Mouse (Mus musculus) embryo, embryonic 11 days (tissue): Measurements from ENCODE around the gene Ahr.

Experiments used
- DNase-seq: peaks from one replicate; pipeline ENCODE4 v3.0.0-alpha.2; 2015

The Ahr gene

DNA sequence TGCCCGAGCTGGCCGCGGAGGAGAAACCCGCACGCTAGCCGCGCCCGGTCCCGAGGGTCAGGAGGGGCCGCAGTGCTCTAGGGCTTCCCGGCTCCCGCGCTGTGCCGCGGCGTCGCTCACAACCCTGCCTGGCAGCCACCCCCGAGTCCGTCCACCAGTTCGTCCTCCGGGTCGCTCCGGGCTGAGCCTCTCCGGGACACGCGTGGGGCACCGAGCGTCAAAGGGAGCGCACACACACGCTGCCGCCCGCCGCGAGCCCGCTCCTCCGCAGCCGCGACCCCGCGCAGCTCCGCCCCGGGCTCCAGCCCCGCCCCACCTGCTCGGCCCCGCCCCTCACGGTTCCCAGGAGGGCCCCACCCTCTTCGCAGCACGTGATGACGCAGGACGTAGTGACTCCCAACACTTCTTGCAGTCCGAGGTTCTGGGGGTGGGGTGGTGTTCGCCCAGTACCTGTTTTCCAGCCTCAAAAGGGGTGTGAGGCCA lies at the start of gene Ahr:
Gene Ahr (minus strand): TSS at position 285 of the 483 bp plus-strand sequence.
- DNase-seq, result peak; percentile 89

DNA sequence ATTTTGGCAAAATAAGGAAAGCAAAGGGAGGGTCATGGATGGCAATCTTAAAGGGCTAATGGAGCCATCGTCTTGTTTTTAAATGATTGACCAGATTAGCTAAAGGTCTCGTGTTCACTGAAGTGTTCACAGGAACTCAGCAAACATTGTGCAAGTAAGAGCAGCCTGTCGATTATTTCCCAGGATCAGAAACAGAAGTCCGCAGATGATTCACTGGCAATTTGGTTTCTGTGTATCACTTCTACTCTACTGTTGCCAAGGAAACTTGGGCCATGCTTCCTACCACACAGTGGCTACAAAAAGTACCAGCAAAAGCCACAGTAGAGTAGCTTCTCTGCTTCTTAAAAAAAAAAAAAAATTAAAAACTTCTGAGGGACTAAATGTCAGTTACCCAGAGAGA lies 44.0 kb upstream of the Ahr start:
- no peak for DNase-seq

DNA sequence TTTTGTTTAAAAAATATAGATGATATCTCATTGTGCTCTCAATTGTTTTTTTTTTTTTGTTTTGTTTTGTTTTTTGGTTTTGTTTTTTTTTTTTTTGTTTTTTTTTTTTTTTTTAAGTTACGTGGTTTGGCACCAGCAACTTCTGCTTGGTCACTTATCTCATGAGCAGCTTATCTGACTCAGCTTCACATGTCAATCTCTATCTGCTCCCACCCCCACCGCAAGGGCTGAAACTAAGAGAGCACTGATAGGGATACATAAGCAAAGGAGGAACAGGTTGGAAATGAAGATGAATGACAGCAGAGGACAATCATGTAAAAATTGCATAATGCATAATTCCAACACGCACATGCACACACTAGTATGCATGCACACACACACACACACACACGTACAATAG lies 41.3 kb upstream of the Ahr start:
- DNase-seq, result no peak

DNA sequence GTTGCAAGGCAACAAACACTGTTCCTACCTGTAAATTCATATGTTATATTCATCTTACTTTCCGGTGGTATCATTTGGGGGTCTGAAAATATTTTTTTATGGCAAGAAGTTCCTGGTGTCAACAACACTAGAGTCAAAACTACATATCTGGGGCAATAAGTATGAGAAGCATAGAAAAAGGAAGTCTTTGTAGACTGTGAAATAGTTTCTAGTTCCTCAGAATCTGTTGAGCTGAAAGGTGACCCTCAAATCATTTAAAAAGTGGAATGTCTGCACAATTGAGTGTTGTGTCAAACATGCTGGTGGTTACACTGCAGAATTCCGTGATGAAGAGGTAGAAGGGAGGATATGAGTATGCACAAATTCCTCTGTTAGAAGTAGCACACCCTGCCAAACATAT lies 38.9 kb upstream of the Ahr start:
- no peak for DNase-seq

DNA sequence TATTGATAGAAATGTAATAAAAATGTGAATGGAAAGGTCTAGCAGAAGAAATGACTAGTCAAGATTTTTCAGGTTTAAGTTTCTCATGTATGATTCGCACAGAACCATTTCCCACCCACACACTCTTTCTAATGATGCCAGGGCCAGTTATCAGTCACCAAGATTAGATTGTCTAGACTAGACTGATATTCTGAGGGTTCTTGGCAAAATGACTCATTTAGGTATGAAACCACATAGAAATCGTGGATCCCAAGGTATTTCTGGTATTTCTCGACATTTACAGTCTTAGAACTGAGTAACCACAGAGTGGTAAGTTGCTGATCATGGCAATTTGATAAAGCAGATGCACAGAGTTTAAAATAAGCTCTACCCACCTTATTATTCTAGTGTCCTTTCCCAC lies 28.0 kb upstream of the Ahr start:
- no peak for DNase-seq

DNA sequence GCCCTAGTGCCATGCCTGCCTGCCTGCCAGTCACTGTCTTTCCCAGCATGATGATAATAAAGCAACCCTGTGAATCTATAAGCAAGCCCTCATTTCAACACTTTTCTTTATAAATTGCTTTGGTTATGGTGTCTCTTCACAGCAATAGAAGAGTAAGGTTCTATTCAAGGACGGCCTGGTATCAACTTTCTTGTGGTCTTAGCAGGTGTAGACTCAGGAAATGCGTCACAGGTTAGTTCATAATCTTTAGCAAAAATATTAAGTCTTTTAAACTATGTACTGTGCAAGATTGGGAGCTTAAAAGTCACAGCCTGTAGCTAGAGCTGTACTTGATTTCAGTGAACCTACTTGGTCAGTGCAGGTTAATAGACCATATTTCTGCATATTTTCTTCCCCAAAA lies 24.0 kb upstream of the Ahr start:
- no peak for DNase-seq

DNA sequence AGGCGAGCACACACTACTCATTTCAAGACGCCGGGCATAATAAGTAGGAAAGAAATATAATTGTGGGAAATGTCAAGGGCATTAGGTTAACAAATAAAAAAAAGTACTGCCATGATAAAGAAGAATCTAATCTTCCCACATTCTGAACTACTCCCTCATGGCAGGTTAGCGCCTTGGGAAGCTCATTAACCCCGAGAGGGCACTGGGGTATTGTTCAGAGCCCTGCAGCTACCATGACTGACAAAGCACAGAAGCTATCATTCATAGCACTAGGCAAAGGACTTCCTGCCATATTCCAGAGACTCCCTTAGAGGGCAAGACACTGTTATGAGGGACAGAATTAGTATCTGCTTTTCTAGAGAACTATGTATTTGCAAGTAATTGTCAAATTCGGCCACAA lies 21.1 kb upstream of the Ahr start:
- DNase-seq, result no peak

DNA sequence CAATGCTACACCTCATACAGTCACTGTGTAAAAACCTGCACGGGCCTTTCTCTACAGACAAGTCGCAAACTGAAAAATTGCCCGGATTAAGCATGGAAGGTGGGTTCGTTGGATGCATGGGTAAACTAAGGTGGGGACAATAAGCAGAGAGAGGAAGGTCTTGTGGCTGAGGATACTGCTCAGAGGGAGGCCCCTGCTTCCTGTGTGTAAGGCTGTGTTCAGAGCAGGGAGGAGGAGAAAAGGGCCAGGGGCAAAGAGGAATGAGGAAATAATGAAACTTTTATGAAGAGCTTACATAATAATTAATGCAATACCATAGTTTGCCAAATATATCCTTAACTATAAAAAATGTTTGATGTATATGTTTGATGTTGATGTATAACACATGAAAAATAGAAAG lies 19.5 kb upstream of the Ahr start:
- no peak for DNase-seq

DNA sequence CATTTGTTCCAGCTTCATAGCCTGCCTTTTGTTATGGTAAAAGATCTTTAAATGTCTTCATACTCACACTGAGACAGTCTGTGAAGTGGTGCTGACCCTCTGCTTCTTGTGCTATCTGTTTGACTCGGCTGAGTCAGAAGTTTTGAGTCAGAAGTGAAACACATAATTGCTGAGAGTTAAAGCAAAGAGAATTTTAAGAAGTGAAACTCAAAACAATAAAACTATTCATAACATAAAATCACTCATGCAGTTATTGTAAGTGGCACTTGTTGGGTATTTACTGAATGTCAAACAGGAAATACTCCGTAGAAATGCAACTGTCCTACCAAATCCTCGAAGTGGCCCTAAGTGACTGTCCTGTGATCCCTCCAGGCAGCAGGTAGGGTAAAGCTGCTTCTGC lies 18.3 kb upstream of the Ahr start:
- no peak for DNase-seq

DNA sequence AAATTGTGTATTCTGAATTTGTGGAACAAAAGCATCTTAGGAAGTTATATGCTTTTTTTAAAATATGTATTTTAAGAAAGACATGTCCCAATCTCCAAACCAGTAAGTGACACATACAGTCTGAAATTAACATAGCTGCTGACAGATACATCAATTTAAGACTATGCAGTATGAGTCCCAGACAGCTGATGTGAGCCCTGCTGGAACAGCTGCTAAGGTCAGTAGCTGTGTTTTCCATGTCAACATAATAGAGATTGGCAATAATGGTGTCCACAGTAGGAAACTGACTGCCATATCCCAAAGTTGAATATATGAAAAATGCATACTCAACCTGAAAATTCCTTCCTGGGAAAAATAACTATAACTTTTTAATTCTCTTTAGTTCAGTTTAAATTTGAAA lies 15.5 kb upstream of the Ahr start:
- no peak for DNase-seq

DNA sequence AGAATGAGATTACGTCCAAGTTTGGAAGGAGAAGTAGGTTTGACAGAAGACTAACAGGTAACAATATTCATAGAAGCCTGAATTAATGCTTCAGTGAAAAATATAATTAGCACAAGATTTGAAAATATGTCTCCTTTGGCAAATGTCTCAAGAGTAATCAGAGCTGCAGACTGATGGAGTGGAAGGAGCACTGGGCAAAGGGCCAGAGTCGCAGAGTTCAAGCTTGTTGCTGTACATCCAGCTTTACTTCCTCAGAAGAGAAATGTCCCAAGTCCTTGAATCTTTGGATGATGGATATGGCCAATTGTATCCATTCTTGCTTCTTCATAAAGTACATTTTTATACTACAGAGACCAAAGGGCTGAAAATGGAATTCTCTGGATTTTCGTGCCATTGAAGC lies 8.0 kb upstream of the Ahr start:
- no peak for DNase-seq

DNA sequence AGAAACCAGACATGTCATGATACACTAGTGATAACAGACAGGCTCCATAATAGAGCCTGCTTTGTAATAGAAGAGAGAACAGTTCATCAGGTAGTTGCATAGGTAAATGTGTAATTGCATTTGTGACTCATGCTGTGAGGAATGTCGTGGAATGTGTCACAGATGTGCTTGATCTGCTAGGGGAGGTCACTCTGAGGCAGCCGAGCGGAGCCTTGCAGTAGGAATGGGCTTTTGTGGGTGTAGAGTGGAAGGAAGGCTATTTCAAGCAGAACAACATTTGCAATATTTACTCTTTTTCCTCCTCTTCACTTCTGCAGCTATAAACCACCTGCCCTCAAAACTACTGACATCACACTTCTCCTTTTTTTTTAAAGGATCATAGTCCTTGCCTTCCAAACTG lies 4.0 kb upstream of the Ahr start:
- no peak for DNase-seq

DNA sequence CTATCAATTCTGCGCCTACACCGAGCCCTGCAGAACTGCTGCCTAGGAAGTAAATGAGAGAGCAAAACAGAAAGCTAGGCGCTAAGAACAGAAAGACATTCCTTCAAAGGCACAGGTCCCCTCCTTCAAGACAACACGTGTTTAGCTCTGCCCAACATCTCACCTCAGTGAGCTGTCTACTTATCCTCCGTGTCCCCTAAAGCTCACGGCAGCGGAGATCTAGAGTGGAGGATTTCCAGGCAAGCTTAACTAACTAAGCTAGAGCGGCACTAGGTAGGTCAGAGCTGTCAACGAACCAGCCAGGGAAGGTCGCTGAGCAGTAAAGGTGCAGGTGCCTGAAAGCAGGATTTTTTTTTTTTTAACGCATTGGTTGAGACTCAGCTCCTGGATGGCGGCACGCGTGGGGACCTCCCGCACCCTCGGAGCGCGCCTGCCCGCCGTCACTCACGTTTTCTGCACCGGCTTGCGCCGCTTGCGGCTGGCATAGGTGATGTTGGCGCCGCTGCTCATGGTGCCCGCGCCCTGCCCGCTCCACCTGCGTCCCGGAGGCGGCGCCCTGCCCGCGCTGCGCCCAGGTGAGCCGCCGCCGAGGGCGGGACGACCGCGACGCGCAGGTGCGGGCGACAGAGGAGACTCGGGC lies 604 bp downstream of the Ahr start:
- DNase-seq, result peak; percentile 14

DNA sequence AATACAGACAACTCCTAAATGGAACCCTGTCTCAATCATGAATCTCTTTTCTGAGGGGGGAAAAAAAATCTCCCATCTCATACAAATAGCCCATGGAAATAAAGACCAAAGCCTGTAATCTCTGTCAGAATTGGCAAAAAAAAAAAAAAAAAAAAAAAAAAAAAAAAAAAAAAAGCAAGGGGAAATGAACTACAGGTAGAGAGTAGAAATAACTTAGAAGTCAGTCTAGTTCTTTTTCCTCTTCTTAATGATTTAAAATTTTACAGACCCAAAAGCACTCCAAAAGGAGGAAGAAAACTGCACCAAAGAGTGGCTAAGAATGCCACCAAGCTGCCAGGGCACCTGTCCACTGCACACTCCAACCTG lies 1.1 kb downstream of the Ahr start:
- DNase-seq, result no peak

DNA sequence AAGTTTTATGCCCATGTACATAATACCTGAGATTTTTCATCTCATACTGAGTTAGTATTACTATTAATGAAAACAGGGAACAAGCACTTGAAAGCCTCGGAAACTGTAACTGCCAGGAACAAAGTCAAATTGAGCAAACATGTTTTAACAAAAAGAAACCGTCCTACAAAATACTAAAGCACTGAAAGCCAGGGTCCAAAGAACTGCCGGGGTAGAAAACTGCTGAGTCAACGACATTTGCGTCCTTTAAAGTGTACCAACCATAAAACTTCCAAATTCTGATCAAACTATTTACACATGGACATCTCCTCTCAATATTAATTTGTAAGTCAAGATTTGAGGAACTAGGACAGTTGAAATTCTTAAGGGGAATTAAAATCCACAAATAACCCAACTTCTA lies 1.7 kb downstream of the Ahr start:
- no peak for DNase-seq

DNA sequence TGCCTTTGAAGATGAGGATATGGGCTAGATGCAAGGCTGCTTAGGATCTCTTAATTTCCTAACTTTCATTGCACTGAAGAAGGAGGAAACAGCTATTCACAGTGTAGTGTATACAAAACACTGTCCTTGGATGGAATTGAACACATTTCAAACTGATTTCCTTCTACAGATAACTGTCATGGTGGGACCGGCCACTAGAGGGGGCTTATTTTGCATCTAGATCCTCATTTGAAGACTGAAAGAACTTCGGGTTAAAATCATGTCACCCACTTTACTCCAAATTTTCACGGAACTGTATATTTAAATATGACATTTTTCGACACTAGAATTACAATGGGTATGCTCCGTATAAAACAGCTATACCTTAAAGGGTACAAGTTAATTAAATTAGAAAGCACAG lies 2.7 kb downstream of the Ahr start:
- peak; percentile 76 for DNase-seq

DNA sequence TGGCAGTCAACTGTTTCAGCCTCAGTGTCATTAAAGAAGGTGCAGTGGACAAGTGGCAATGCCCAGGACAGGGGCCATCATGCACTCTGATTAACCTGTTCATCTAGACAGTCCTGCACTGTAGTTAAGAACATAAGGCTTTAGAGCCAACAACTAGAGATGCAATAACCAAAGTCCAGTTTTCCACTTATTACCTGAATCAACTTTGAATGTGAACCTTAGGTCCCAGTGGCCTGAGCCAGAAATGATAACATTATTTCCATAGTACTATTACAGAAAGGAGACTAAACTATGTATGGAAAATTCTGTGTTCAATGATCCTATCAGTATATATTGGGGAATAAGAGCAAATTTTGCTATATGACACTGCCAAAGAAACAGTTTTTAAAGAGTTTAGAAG lies 4.3 kb downstream of the Ahr start:
- no peak for DNase-seq

DNA sequence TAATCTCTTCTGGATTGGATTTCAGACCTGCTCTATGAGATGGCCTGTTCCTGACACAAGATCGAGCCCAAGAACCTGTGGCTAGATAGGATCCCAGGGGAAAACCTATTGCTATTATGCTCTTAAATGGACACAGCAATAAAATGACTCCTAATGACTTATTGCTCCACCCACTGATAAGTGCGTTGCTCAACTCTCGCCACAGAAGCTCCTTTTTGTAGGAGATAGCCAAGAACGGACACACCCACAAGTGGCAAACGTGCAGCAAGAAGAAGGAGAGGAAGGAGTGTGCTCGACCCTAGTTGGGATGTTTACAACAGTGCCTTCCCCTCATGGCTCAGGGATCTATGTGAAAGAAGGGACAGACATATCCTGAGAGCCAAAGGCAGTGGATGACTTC lies 7.4 kb downstream of the Ahr start:
- no peak for DNase-seq

DNA sequence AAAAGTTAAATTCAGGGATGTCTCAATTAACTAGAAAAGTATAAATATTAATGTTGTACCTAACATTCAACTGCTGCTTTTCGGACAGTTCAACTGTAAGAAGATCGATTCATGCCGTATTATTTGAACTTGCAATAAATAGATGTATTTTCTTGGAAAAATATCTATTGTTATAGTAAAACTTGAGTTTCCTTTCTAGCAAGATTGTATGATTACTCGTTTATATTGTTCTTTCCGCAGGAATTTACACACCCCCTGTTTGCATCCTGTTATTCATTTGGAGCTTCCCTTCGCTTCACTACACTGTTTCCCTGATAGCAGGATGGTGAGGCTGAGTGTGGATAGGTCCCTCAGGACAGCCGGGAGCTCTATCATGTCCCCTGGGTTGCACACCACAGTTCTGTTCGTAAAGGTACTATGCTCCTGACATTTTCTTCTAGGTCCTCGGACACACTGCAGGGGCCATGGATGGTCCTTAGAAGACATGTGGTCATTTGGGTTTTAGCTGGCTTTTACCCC lies 12.2 kb downstream of the Ahr start:
- no peak for DNase-seq

DNA sequence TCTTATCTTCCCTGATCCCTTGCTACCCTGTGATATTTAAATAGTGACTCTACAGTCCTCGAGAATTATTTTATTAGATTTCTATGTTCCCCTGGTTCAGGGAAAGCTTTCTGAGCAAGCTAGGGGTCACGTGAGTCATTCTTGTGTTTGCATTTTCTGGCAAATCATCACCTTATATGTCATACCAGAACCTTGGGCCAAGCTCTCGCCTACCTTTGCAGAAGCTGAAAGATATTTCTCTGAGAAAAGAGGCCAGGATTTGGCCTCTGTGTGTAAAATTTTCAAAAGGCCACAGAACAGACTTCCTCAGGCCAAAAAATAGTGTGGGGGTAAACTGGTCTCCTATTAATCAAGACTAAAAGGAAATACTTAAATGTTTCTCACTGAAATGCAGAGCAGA lies 19.2 kb downstream of the Ahr start:
- DNase-seq, result no peak

DNA sequence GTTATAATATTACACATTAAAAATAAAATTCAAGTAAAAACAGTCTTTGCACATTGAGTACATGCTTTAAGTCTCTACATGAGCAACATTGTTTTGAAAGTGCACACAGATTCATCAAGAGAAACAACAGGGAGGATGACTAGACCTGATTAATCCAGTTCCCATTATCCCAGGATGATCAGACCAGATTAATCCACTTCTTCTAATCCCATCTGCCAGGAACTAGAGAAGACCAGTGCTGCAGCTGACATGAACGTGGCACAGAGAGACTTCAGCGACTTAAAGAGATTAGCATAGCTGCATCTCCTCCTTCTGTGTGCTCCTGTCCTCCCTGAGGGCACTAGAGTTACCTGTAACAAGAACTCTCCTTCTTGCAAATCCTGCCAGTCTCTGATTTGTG lies 20.2 kb downstream of the Ahr start:
- no peak for DNase-seq

DNA sequence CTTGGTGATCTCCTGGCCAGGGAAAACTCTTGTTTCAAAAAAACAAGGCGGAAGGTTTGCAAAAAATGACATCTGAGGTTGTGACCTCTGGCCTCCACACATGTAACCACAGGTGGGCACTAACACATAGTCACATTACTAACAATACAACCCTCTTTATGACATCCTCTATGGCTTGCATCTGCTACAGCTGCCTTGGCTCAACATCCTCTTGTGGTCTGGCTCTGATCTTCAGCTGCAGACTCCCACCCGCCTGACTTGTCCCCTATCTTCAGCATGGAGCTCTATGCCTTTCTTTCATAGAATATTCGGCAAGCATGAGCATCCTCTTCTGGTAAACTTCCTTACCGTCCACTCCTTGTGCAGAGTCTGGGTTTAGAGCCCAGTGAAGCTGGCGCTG lies 24.1 kb downstream of the Ahr start:
- DNase-seq, result no peak

DNA sequence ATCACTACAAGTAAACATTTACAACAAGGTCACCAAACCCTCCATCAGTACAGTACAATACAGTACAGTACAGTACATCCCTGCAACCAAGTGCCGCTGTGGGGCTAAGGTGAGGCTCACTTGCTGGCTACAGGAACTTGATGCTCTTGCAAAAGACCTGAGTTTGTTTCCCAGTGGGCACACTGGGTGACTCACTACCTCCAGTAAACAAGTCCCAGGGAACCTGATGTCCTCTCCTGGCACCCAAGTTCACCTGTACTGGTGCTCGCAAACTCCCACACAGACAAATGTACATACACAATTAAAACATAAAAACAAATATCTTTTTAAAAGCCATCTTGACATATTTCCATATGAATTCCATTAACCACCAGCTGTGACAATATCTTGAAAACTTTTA lies 28.5 kb downstream of the Ahr start:
- no peak for DNase-seq

DNA sequence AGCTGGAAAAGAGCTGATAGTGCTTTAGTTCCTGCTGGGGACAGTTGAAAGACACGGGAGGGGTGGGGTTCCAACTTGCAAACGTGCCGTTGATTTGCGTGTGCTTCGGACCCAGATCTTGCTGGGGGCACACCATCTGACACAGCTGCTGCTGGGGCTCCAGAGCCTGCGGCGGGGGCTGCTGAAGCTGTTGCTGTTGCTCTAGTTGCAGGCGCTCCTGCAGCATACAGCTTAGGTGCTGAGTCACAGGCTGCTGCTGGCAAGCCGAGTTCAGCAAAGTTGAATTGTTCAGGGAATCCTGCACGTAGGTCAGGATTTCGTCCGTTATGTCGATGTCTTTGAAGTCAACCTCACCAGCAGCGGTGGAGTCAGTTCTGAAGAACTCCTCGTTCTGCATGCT lies 30.8 kb downstream of the Ahr start:
- DNase-seq, result no peak

DNA sequence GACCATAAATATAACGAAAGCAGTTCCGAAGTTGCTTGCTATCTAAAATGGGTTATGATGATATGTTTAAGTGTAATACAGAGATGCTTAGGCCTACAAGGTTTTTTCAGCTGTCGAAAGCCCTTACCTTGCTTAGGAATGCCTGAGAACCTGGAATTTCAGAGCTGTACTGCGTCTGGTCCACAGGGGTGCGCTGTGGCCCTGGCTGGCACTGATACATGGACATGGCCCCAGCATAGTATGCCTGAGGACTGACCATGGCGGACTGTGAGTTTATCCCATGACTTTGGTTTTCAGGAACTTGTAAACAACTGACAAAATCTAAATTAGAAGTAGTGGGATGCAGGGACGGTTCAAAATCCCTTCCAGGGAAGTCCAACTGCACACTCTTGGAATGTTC lies 31.3 kb downstream of the Ahr start:
- peak; percentile 21 for DNase-seq

DNA sequence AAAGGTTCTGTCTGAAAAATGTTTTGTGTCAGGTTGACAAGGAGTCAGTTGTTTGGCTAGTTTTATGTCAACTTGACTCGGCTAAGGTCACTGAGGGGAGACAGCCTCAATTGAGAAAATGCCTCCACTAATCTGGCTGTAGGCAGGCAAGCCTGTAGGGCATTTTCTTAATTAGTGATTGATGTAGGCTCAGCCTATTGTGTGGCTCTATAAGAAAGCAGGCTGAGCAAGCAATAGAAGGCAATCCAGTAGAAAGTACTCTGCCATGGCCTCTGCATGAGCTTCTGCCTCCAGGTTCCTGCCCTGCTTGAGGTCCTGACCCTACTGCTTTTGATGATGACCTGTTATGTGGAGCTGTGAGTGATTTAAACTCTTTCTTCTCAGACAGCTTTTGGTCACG lies 33.4 kb downstream of the Ahr start:
- peak; percentile 26 for DNase-seq
